Mouse (Mus musculus): ENCODE data around the gene Mboat2.

DNA sequence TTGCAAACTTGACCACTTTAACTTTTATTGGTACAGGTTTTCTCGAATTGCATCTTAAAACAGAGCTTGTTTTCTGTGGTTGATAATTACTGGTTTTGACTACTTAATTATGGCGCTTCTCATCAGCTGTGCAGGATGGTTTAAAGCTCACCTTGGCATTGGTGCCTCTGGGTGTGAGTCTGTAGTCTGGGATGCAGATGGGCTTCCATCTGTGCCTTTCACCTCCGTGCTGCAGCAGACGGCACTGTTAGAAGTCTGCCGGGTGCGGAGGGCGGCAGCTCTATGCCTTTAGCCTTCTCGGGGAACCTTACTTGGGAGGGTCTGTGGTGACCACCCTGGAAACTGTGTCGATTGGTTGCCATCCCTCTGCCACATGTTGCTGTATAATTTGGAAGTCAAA, 29.8 kb downstream of the Mboat2 start:
- TF ChIP-seq CTCF (conservative IDR thresholded peaks at IDR 0.05; ENCODE audit: insufficient read depth, insufficient read length, low read depth, low read length) (no peak), POLR2A (IDR thresholded peaks at IDR 0.05; ENCODE audit: low read depth, low read length) (no peak)

All from kidney, adult 2 months (tissue).